Mouse (Mus musculus) frontal cortex, postnatal 10 days (tissue): ENCODE measurements around the gene Sema3b.
A peak's percentile ranks its signal among the peaks of the same experiment; 100 is the strongest.
"Not testable (repeated sequence)": the region's sequence is repeated elsewhere in the genome, so short reads cannot be mapped to it uniquely, and the experiment has no call there.

Experiments used
- DNase-seq, 2 experiments: peaks; one replicate each; pipeline ENCODE4 v3.0.0; 2022; ENCODE audit warnings: low spot score in 2 of 2, mixed read lengths in 1 of 2

Gene Sema3b

DNA sequence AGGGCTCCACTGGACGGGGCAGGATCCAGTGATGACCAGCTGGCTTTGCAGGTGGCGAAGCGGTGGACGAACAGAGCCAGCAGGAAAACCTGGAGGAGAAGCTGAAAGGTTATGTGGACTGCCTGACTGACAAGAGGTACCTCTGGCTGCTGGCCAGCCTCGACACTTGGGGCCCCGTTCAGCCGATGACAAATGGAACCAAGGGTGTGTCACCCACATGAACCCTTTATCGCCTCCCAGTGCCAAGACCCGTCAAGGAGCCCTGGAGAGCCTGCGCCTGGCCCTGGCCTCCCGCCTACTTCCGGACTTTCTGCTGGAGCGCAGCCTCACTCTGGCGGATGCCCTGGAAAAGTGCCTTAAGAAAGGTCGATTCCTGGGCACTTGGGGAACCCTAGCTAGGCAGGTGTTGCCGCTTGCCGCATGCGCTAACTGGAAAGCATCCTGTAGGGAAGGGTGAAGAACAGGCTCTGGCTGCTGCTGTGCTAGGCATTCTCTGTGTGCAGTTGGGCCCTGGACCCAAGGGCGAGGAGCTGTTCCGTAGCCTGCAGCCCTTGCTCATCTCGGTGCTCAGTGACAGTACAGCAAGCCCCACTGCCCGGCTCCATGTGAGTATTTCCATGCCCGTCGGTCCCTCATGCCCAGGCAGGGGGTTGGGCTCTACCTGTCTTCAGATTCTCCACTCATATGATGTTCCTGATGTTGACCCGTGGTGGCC is 18.8 kb downstream of the Sema3b start:
- DNase-seq, result no peak

DNA sequence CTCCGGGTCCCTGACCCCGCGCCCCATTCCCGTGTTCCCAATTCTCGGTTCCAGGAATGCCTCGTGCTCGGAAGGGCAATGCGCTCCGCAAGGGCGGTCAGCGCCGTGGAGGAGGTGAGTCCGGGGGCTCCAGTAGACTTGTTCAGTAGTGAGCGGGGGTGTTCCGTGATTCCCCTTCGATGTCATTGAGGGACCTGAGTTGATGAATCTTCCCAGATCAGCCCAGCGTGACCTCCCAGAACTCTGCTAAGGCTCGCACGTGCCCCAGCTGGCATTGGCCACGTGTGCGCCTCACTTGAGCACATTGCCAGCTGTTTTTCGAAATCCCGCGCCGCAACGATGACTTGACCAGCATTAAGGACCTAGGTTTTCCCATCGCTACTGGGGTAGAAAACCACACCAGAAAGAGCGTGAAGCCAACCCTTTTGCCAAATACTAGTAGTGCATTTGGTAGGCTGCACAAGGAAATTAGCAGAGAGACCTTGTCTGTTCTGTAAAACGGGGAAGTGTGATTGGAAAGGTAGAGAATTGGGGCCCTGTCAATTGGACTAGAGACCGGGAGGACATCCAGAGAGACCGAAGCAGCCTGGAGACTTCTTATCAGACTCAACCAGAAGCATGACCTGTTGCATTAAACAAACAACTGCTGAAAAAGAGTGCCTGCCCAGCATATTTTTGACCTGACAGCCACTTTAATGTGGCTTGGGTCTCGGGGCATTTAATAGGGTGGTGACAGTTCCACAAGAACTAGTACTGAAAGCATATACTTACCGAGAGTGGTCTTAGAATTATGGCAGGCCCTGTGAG is 21.0 kb downstream of the Sema3b start:
- DNase-seq, result peak in 1 of 2 experiments; percentile 48

DNA sequence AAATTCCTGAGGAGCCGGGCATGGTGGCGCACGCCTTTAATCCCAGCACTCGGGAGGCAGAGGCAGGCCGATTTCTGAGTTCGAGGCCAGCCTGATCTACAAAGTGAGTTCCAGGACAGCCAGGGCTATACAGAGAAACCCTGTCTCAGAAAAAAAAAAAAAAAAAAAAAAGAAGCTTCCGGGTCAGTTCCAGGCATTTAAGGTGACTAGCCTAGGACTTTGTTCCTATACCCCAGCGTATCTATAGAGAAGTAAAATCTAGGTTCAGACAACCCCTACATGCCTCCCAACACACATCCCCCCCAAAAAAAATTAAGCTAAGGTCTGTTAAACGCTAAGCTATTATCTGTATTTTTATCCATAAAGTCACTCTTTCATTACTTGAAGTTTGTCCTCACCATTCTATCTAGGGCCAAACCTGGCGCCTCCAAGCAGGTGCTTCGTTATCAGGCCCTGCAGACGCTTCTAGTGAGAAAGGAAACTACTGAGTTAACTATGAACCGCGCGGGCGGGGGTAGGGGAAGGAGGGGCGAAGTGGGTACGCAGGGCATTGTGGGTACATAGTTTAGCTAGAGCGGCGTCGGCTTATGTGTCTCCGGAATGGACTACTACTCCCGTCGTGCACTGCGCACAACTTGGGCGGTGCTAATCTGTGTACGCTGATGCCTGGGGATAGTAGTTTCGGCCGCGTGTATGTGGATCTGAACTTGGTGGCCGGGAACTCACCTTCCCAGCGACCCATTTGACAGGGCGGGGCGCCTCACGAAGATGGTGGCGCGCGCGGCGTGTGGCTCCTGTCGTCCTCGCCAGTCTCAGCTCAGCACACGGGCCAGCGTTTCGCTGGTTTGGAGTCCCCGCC is 21.8 kb downstream of the Sema3b start, which contains the start of gene Ifrd2:
Gene Ifrd2 (plus strand): TSS at position 669 of the 859 bp plus-strand sequence.
- peak; percentile 97 to 98 for DNase-seq

DNA sequence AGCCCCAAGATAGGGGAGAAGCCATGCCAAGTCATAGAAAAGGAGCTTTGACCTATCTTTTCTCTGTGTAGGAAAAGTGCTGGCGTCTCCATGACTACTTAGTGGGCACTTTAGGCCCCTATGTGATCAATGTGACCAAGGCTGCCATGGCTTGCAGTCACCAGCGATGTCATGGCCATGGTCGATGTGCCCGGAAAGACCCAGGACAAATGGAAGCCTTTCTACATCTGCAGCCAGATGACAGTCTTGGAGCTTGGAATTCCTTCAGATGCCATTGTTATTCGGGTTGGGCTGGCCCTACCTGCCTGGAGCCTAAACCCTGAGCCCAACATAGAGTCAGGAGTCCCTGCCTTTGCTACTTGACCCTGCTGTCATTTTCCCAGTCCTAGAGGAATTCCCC is 22.5 kb downstream of the Sema3b start:
- no peak for DNase-seq

DNA sequence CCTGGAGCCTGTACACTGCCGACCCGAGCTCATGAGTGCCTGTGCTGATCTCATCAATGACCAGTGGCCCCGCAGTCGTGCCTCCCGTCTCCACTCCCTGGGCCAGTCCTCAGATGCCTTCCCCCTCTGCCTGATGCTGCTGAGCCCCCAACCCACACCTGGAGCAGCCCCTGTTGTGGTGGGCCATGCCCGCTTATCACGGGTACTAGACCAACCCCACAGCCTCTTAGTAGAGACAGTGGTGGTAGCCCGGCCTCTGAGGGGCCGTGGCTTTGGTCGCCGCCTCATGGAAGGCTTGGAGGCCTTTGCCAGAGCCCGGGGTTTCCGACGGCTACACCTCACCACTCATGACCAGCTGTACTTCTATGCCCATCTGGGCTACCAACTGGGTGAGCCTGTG is 25.9 kb downstream of the Sema3b start:
- no peak for DNase-seq

DNA sequence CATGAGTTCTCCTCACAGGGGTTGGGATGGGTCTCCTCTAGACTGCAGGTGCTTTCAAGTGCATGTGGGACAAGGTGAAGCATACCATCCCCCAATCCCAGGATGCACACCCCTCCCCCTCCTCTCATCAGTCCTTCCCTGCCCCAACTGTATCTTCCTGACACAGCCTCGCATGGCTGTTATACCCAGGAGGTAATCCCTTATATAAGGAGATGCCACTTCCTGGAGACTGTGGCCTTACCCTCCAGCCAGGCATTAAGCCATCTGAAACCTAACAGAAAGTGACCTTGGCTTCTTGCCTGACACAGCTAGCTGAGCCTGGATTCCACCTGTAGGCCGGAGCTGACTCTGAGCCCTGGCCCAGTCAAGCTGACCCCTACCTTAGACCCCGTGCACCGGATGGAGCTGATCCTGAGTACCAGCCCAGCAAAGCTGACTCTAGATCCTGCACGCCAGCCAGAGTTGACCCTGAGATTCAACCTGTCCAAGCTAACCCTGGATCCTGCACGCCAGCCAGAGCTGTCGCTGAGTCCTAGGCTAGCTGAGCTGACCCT is 26.4 kb downstream of the Sema3b start:
- DNase-seq, result no peak

DNA sequence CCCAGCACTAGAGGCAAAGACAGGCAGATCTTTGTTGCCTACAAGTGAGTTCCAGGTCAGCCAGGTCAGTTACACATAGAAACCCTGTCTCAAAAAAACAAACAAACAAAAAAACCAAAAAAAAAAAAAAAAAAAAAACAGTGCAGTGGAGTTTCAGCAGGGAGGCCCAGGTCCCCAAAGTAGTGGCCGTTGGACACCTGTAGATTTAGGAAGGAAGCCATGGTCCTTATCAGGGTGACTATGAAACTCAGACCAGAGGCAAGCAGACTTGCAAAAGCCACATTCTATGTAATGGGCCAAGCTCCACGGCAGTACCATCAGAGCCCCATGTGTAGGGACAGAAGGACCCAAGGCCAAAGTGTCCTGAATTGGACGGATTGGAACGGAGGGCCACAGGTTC is 27.4 kb downstream of the Sema3b start:
- DNase-seq, result no peak

DNA sequence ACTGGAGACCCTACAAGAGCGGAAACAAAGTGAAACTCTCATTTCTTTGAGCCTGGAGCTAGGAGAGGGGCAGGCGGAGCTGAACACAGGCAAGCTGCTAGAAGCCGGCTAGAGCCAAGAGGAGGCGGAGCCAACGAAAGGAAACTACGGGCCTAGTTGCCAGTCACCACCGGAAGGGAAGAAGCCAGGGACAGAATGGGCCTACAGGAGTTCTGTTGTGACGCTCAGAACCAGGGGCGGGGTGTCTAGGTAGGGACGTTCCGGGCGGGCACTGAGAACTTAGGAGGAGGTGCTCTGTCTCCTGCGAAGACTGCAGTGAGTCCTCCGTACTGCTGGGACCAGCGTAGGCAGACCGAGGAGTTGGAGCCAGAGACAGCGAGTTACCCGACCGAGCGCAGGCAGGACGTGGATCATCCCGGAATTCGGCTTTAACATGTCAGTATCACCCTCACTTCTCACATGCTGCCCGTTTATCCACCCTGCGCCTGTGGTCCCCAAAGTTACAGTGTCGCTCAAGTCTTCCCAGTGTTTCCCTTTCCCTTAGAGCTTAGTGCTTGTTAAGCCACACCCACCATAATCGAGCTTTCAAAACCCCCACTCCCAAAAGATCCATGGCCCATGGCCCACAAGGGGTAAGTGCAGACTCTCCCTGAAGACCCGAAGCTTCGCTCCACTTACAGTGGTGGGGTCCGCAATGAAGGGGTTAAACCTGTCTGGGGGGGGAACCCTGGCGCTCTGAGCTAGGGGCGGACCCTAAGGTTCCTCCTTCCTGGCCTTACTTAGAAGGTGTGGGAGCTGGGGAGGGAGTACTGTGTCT is 28.3 kb downstream of the Sema3b start, which contains the start of gene Hyal3:
Gene Hyal3 (plus strand): TSS at position 318 of the 817 bp plus-strand sequence.
- DNase-seq, result peak; percentile 81 to 85

DNA sequence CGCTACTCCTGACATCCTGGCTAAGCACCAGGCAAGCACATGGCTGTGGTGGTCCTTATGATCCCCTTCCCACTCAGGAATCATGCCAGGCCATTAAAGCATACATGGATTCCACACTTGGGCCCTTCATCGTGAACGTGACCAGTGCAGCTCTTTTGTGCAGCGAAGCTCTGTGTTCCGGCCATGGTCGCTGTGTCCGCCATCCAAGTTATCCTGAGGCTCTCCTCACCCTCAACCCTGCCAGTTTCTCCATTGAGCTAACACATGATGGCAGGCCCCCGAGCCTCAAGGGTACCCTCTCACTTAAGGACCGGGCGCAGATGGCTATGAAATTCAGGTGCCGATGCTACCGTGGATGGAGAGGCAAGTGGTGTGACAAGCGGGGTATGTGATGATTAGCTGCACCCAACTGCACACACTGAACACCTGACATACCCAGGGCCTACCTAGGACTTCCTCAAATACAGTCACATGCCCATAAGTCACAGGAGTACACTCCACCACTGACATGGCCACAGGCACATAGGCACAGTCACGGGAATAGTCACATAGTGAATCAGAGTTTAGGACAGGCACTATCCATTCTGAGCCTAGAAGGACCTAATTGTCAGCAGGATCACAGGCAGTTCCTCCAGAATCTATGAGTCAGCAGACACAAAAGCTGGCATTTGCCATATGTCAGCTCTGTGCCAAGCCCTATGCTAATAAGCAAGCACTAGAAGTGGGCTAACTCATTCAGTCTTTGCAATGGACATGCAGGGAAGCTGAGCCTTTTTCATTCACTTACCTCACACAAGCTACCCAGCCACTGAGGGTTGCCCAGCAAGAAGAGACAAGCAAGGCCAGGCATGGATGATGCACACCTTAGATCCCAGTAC is 29.8 kb downstream of the Sema3b start:
- DNase-seq, result no peak

DNA sequence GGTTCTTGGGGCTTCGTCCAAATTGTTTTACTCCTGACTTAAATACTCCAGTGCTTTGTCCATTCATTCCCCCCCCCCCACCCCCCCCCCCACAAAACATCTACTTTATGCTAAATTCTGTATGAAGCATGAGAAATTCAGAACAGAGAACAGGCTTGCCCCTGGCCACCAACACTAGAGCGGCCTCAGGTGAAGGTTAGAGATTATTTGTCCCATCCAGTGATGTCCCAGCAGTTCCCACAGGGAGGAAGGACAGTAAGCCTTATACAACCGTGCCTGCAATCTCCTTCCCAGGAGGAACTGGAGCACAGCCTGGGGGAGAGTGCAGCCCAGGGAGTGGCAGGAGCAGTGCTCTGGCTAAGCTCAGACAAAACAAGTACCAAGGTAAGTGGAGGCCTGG is 30.4 kb downstream of the Sema3b start, which contains the start of gene Naa80:
Gene Naa80 (plus strand): TSS at position 301 of the 400 bp plus-strand sequence.
- no peak for DNase-seq

DNA sequence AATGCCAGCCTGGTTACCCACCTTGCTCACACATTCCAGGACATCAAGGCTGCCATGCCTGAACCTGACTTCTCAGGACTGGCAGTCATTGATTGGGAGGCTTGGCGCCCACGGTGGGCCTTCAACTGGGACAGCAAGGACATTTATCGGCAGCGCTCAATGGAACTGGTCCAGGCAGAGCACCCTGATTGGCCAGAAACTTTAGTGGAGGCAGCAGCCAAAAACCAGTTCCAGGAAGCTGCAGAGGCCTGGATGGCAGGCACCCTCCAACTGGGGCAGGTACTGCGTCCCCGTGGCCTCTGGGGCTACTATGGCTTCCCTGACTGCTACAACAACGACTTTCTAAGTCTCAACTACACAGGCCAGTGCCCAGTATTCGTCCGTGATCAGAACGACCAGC is 31.2 kb downstream of the Sema3b start:
- DNase-seq, result no peak

DNA sequence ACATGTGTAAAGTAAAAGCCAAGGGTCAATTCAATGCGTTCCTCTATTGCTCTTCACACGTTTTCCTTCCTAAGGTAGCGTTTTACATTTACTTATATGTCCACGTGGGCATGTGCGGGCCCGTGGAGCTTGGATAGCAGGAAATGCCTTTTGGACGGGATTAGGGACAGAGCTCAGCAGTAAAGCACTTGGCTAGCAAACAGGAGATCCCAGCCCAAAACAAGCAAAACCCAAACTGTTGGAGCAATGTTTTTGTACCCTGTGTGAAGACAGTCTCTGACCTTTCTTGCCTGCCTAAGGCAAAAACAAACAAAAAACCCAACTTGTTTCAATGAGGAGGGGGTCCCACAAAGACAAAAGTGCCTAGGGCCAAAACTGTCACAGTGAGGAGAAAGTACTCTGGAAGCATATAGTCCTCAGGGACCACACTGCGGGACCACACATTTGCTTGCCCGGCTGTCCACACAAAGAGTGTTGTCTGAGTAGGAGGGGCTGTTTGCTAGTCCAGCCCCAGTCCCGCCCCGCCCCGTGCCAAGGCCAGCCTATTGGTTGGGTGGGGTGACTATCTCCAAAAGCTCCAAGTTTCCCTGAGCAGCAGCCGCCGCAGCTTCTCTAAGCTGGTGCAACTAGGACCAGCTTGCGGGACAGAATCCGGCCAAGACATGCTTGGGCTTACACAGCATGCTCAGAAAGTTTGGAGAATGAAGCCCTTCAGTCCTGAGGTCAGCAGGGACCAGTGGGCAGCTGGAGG is 32.5 kb downstream of the Sema3b start, which contains the start of gene Hyal1:
Gene Hyal1 (plus strand): TSS at position 571 of the 751 bp plus-strand sequence.
- DNase-seq, result no peak

DNA sequence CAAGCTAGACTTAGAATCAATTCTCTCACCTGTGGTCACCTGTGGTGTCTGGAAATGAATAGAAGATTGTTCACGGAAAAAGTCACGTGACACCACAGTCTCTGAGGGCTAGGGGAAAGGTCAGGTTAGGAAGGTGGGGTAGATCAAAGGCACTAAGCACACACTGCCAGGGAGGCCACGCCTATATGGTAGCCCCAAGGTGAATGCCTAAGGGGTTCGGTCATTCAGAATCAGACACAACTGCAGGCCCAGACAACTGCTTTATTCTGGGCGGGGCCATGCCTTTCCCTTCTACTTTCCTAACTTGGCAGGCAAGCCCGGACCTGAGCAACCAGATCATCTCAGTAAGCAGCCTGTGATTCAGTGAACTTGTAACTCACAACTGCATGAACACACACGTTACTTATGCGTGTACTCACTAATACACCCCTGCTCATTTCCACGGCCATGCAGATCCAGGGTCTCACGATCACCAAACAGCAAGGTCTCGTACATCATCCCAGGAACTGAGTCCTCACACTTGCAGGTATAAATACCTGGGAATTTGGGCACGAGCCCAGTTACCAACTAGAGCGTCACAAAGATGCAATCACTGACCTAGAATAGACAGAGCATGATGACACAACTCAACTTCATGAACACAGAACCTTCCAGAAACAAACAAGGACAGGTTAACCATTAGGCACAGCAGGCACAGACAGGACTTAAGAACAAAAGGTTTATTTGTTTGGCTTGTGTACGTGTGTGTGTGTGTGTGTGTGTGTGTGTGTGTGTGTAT is 33.3 kb downstream of the Sema3b start:
- no peak for DNase-seq

DNA sequence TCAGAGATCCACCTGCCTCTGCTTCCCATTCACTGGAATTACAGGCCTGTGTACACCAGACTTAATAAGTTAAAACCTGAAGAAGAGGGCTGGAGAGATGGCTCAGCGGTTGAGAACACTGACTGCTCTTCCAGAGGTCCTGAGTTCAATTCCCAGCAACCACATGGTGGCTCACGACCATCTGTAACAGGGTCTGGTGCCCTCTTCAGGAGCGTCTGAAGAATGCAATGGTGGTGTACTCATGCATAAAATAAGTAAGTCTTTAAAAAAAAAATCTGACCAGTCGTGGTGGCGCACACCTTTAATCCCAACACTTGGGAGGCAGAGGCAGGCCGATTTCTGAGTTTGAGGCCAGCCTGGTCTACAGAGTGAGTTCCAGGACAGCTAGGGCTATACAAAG is 35.3 kb downstream of the Sema3b start:
- not testable (repeated sequence) for DNase-seq

DNA sequence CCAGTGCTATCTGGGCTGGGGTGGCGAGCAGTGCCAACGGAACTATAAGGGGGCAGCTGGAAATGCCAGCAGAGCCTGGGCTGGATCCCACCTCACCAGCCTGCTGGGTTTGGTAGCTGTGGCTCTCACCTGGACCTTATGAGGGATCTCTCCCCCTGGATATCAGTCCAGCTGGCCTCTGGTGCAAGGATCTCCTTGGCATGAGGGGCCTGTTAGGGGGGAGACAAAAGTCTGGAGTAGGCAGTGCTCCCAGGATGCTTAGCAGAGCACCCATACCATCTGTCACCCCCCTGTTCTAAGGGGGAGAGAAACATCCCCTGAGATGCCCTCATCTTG is 36.7 kb downstream of the Sema3b start:
- DNase-seq, result no peak

DNA sequence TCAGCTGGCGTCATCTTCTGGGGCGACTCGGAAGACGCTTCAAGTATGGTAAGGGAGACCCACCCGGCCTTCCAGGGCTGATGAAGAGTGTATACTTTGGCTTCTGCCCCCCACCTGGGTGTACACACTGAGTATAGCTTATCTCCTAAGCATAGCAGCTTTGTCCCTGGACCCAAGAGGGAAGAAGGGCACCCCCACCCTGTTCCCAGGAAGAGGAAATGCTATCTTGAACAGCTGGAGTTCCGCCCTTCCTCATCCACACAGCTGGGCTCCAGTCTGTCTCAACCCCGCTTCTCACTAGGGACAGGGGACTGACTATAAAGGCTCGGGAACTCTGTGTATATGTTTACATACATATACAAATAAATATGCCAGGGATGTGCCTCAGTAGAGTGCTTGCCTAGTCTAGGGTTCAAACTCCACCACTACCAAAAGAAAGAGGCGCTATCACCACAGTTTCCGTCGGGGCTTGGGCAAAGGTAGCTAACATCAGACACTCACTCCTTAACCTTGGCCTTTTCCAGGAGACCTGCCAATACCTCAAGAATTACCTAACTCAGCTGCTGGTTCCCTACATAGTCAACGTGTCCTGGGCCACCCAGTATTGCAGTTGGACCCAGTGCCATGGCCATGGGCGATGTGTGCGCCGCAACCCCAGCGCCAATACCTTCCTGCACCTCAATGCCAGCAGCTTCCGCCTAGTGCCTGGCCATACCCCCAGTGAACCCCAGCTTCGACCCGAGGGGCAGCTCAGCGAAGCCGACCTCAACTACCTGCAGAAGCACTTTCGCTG is 37.3 kb downstream of the Sema3b start:
- DNase-seq, result no peak

DNA sequence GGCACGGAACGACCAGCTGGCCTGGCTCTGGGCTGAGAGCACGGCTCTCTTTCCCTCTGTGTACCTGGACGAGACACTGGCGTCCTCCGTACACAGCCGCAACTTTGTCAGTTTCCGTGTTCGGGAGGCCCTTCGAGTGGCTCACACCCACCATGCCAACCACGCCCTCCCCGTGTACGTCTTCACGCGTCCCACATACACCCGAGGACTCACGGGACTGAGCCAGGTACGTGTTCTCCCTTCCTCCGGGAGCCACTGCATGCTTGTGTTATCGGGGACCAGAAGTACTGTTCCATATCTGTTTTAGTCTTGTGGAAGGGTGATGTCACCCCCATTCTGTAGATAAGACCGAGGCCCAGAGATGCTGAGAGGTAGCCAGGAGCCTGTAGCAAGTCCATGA is 38.2 kb downstream of the Sema3b start:
- DNase-seq, result no peak
